Mouse (Mus musculus) MEL (cell line): ENCODE results near the gene Itgb1bp1. TPM values are rescaled to one million over a fixed set of nuclear protein-coding genes. Genes with fewer than 3 reads are reported as not detected.

Source experiments
- DNase-seq: peaks from one replicate; pipeline ENCODE4 v3.0.0; 2011; ENCODE audit warnings: low read depth, low spot score
- H3K27ac ChIP-seq: 2 replicates; pipeline ENCODE4 v1.5.1; 2012; ENCODE audit warnings: low read depth, mild to moderate bottlenecking, control low read depth, low read length, moderate library complexity; ENCODE audit not compliant: control insufficient read depth
- H3K27me3 ChIP-seq, 2 experiments: fragments of 150-350 bp in 1 of 2; sonication (generic) in 1 of 2; 2 replicates each; pipeline ENCODE4 v1.6.1; 2012; ENCODE audit warnings: low read length in 2 of 2, mild to moderate bottlenecking in 2 of 2, improper control_type of control experiment in 1 of 2, moderate library complexity in 1 of 2; ENCODE audit not compliant: insufficient read depth in 2 of 2, control insufficient read depth in 1 of 2
- H3K36me3 ChIP-seq, 2 experiments: 2 replicates each; pipeline ENCODE4 v1.6.1; 2012 to 2014; ENCODE audit warnings: low read length in 2 of 2, improper control_type of control experiment in 1 of 2, inconsistent platforms in 1 of 2, mild to moderate bottlenecking in 1 of 2; ENCODE audit not compliant: insufficient read depth in 2 of 2, control insufficient read depth in 1 of 2
- H3K4me1 ChIP-seq, 2 experiments: fragments of 150-350 bp in 1 of 2; sonication (generic) in 1 of 2; 2 replicates each; pipeline ENCODE4 v1.6.1; 2012; ENCODE audit warnings: low read length in 2 of 2, improper control_type of control experiment in 1 of 2, mild to moderate bottlenecking in 1 of 2; ENCODE audit not compliant: insufficient read depth in 2 of 2, control insufficient read depth in 1 of 2
- H3K4me3 ChIP-seq, 2 experiments: fragments of 150-350 bp in 1 of 2; sonication (generic) in 1 of 2; 2 replicates each; pipeline ENCODE4 v1.5.1; 2012; ENCODE audit warnings: low read depth in 2 of 2, low read length in 2 of 2, mild to moderate bottlenecking in 2 of 2, moderate library complexity in 2 of 2, control low read depth in 1 of 2, improper control_type of control experiment in 1 of 2; ENCODE audit not compliant: control insufficient read depth in 1 of 2, insufficient read depth in 1 of 2
- H3K79me2 ChIP-seq: 2 replicates; pipeline ENCODE4 v1.6.1; 2012; ENCODE audit warnings: mild to moderate bottlenecking, low read length, moderate library complexity; ENCODE audit not compliant: control insufficient read depth, poor library complexity, insufficient read depth
- H3K9ac ChIP-seq: 2 replicates; pipeline ENCODE4 v1.6.1; 2012; ENCODE audit warnings: low read depth, mild to moderate bottlenecking, control low read depth, low read length, moderate library complexity; ENCODE audit not compliant: control insufficient read depth, poor library complexity, severe bottlenecking
- H3K9me3 ChIP-seq: fragments of 150-350 bp; sonication (generic); replicated peaks from 2 replicates; pipeline ENCODE4 v1.6.1; 2012; ENCODE audit warnings: mild to moderate bottlenecking, low read length, improper control_type of control experiment, moderate library complexity; ENCODE audit not compliant: insufficient read depth
- CHD1 ChIP-seq: IDR thresholded peaks from 2 replicates; pipeline ENCODE4 v1.6.1; 2012; ENCODE audit warnings: low read depth, mild to moderate bottlenecking, inconsistent platforms, low read length, improper control_type of control experiment
- E2F4 ChIP-seq: IDR thresholded peaks from 2 replicates; pipeline ENCODE4 v1.6.1; 2011; ENCODE audit warnings: low read depth, low read length, improper control_type of control experiment, borderline replicate concordance
- ETS1 ChIP-seq: IDR thresholded peaks from 2 replicates; pipeline ENCODE4 v1.6.1; 2012; ENCODE audit warnings: low read depth, mild to moderate bottlenecking, inconsistent platforms, low read length, improper control_type of control experiment, moderate library complexity
- GATA1 ChIP-seq: IDR thresholded peaks from 2 replicates; pipeline ENCODE4 v1.6.1; 2011; ENCODE audit warnings: low read depth, low read length, improper control_type of control experiment
- KAT2A ChIP-seq: conservative IDR thresholded peaks from 2 replicates; pipeline ENCODE4 v1.6.1; 2012; ENCODE audit warnings: low read depth, low read length, improper control_type of control experiment, inconsistent platforms
- MAFK ChIP-seq: IDR thresholded peaks from 2 replicates; pipeline ENCODE4 v1.6.1; 2011; ENCODE audit warnings: low read depth, mild to moderate bottlenecking, low read length, improper control_type of control experiment, borderline replicate concordance
- MXI1 ChIP-seq: IDR thresholded peaks from 2 replicates; pipeline ENCODE4 v1.6.1; 2011; ENCODE audit warnings: mild to moderate bottlenecking, low read depth, low read length, improper control_type of control experiment
- MYB ChIP-seq: IDR thresholded peaks from 2 replicates; pipeline ENCODE4 v1.6.1; 2011; ENCODE audit warnings: mild to moderate bottlenecking, low read depth, low read length, improper control_type of control experiment
- RCOR1 ChIP-seq: IDR thresholded peaks from 2 replicates; pipeline ENCODE4 v1.6.1; 2012; ENCODE audit warnings: low read depth, mild to moderate bottlenecking, inconsistent platforms, low read length, improper control_type of control experiment
- SMC3 ChIP-seq: IDR thresholded peaks from 2 replicates; pipeline ENCODE4 v1.6.1; 2011; ENCODE audit warnings: low read depth, low read length, improper control_type of control experiment
- TBP ChIP-seq: IDR thresholded peaks from 2 replicates; pipeline ENCODE4 v1.8.0; 2011; ENCODE audit warnings: low read depth, low read length, improper control_type of control experiment
- TCF12 ChIP-seq: IDR thresholded peaks from 2 replicates; pipeline ENCODE4 v1.6.1; 2014; ENCODE audit warnings: low read depth, mild to moderate bottlenecking, inconsistent platforms, low read length, improper control_type of control experiment, moderate library complexity
- UBTF ChIP-seq: IDR thresholded peaks from 2 replicates; pipeline ENCODE4 v1.6.1; 2012; ENCODE audit warnings: low read depth, mild to moderate bottlenecking, inconsistent platforms, low read length, improper control_type of control experiment, moderate library complexity, borderline replicate concordance; ENCODE audit not compliant: insufficient read depth
- USF2 ChIP-seq, 2 experiments: IDR thresholded peaks; 2 replicates each; pipeline ENCODE4 v1.6.1; 2011 to 2012; ENCODE audit warnings: improper control_type of control experiment in 2 of 2, low read length in 2 of 2, borderline replicate concordance in 1 of 2, inconsistent platforms in 1 of 2, low read depth in 1 of 2, mild to moderate bottlenecking in 1 of 2; ENCODE audit not compliant: insufficient read depth in 1 of 2
- ZKSCAN1 ChIP-seq: IDR thresholded peaks from 2 replicates; pipeline ENCODE4 v1.6.1; 2012; ENCODE audit warnings: low read depth, mild to moderate bottlenecking, inconsistent platforms, low read length, improper control_type of control experiment, moderate library complexity
- ZMIZ1 ChIP-seq: IDR thresholded peaks from 2 replicates; pipeline ENCODE4 v1.6.1; 2012; ENCODE audit warnings: low read depth, mild to moderate bottlenecking, inconsistent platforms, low read length, improper control_type of control experiment, moderate library complexity
- polyA plus RNA-seq, 2 experiments: library from polyadenylated mRNA; stranded (reverse) in 1 of 2; unstranded in 1 of 2; fragments of >175 nt in 1 of 2; fragments of >200 nt in 1 of 2; gene quantifications; 2 replicates each; pipeline versions ENCODE4 v1.2.1 to v1.2.4; 2012; ENCODE audit warnings: low replicate concordance in 2 of 2, low read depth in 1 of 2; ENCODE audit not compliant: insufficient read length in 2 of 2, insufficient read depth in 1 of 2, missing spikeins in 1 of 2
- total RNA-seq: library from RNA; depleted of rRNA; stranded (reverse); fragments of 300-350 nt; gene quantifications from 2 replicates; pipeline ENCODE4 v1.2.3, GENCODE M21; 2012

The Itgb1bp1 gene
- total and polyA plus RNA-seq, 3 experiments, result 22.0 to 41.3 TPM; not detected in 1

GRCm38 (mm10) chr12:21326325-21326724 is 40.2 kb upstream of the Itgb1bp1 start:
- DNase-seq, result no peak
- H3K4me3 ChIP-seq, result no peak overlapping the region
- no peak for TF ChIP-seq TCF12
- TF ChIP-seq CHD1, result no peak
- no peak for TF ChIP-seq ETS1
- no peak for TF ChIP-seq MAFK
- no peak for TF ChIP-seq TBP
- no peak for TF ChIP-seq ZKSCAN1
- no peak for TF ChIP-seq ZMIZ1
- TF ChIP-seq MYB, result no peak
- TF ChIP-seq E2F4, result no peak
- no peak for TF ChIP-seq SMC3
- no peak for TF ChIP-seq KAT2A
- TF ChIP-seq, all 39 proteins: peak for 0
- Histone ChIP-seq H3K79me2 (no peaks in the 10 kb centered on the region), H3K9ac (no peak overlapping the region), H3K4me1 (no peaks in the 10 kb centered on the region), H3K36me3 (no peaks in the 10 kb centered on the region; a peak in 1 of 4 replicates), H3K9me3 (no peaks in the 10 kb centered on the region), H3K27ac (no peak overlapping the region), H3K27me3 (no peaks in the 10 kb centered on the region)

DNA sequence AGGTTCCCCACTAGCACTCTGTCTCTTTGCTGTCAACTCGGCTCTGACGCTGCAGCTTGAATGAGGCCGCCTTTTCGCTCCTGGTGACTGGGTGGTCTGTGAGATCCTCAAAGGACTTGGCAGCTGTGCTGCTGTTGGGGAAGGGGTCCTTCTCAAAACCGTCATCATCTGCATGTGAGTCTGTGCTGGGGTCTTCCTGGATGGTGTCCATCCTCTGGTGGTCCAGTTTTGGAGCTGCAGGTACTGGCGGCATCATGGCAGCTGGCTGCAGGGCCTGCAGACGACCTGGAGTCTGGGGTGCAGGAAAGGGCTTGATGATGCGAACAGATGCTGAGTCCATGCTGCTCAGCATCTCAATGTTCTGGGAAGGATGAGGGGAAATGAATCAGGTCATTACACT is 39.2 kb upstream of the Itgb1bp1 start:
- H3K9ac ChIP-seq, result no peak overlapping the region
- no peak for DNase-seq
- no peaks in the 10 kb centered on the region; a peak in 1 of 4 replicates for H3K36me3 ChIP-seq
- no peak overlapping the region for H3K4me3 ChIP-seq
- no peaks in the 10 kb centered on the region for H3K9me3 ChIP-seq
- H3K4me1 ChIP-seq, result no peaks in the 10 kb centered on the region
- no peaks in the 10 kb centered on the region for H3K79me2 ChIP-seq
- no peaks in the 10 kb centered on the region for H3K27me3 ChIP-seq
- no peak for TF ChIP-seq UBTF
- H3K27ac ChIP-seq, result no peak overlapping the region

- Histone ChIP-seq H3K4me1 (no peaks in the 10 kb centered on the region), H3K36me3 (no peaks in the 10 kb centered on the region; a peak in 1 of 4 replicates), H3K27me3 (no peaks in the 10 kb centered on the region), H3K4me3 (no peak overlapping the region), H3K79me2 (no peaks in the 10 kb centered on the region), H3K9ac (no peak overlapping the region), H3K9me3 (no peaks in the 10 kb centered on the region), H3K27ac (no peak overlapping the region)
- DNase-seq, result no peak
- no peak for TF ChIP-seq MXI1
- no peak for TF ChIP-seq USF2 (IDR thresholded peaks at IDR 0.05; ENCODE audit: borderline replicate concordance in 1 of 2, insufficient read depth in 1 of 2, low read depth in 1 of 2, low read length in 2 of 2)
- TF ChIP-seq RCOR1, result no peak
- TF ChIP-seq GATA1, result no peak
Measured at GRCm38 (mm10) chr12:21324101-21324500, 38.0 kb upstream of the Itgb1bp1 start.
